Mouse (Mus musculus) stomach, postnatal 0 days (tissue): ENCODE results near the gene Glipr2. TPM values are rescaled to one million over a fixed set of nuclear protein-coding genes. Genes with fewer than 3 reads are reported as not detected.

Experiments
- ATAC-seq: fragments of 200-750 bp; cut with Nextera tagmentation; 2 replicates; pipeline ENCODE4 v1.8.0; 2017; ENCODE audit not compliant: low FRiP score, low TSS enrichment
- DNase-seq: peaks from one replicate; pipeline ENCODE4 v3.0.0-alpha.2; 2016; ENCODE audit warnings: low spot score
- H3K27ac ChIP-seq: fragments of 300-500 bp; sonication (generic); replicated peaks from 2 replicates; pipeline ENCODE4 v1.5.1; 2014; ENCODE audit warnings: mild to moderate bottlenecking, control low read depth
- H3K27me3 ChIP-seq: fragments of 300-500 bp; sonication (generic); 2 replicates; pipeline ENCODE4 v1.6.1; 2014; ENCODE audit warnings: low read length; ENCODE audit not compliant: control insufficient read depth, insufficient read depth
- H3K36me3 ChIP-seq: fragments of 300-500 bp; sonication (generic); 2 replicates; pipeline ENCODE4 v1.6.1; 2014; ENCODE audit warnings: low read length, mixed read lengths; ENCODE audit not compliant: control insufficient read depth, insufficient read depth
- H3K4me1 ChIP-seq: fragments of 300-500 bp; sonication (generic); replicated peaks from 2 replicates; pipeline ENCODE4 v1.6.1; 2014; ENCODE audit warnings: antibody characterized with exemption; ENCODE audit not compliant: control insufficient read depth, insufficient read depth
- H3K4me2 ChIP-seq: fragments of 300-500 bp; sonication (generic); replicated peaks from 2 replicates; pipeline ENCODE4 v1.6.1; 2014; ENCODE audit warnings: low read depth, mild to moderate bottlenecking, control low read depth, moderate library complexity
- H3K4me3 ChIP-seq: fragments of 300-500 bp; sonication (generic); 2 replicates; pipeline ENCODE4 v1.5.1; 2014; ENCODE audit warnings: low read depth, low read length, control low read depth
- H3K9ac ChIP-seq: fragments of 300-500 bp; sonication (generic); 2 replicates; pipeline ENCODE4 v1.6.1; 2014; ENCODE audit warnings: mild to moderate bottlenecking, low read length, control low read depth, mixed read lengths
- H3K9me3 ChIP-seq: fragments of 300-500 bp; sonication (generic); 2 replicates; pipeline ENCODE4 v1.6.1; 2016; ENCODE audit warnings: low read length; ENCODE audit not compliant: control insufficient read depth
- CTCF ChIP-seq: IDR thresholded peaks from 2 replicates; pipeline ENCODE4 v1.5.1; 2016; ENCODE audit warnings: antibody characterized with exemption, low read depth, mild to moderate bottlenecking, moderate library complexity
- EP300 ChIP-seq: optimal IDR thresholded peaks from 2 replicates; pipeline ENCODE3; 2016; ENCODE audit warnings: antibody characterized with exemption
- WGBS: fragments of 180-500 bp; shearing (Covaris S2); extraction: QIAGEN DNeasy Blood & Tissue Kit; methylation state at CpG from one replicate; pipeline ENCODE4 v1.1.7; 2014; 5-methylcytosine and 5-hydroxymethylcytosine counted together
- polyA plus RNA-seq: library from polyadenylated mRNA; unstranded; fragments of >200 nt; fragmentation: Nextera tagmentation; extraction: Ambion mirVana; gene quantifications from 2 replicates; pipeline ENCODE4 v1.2.1, GENCODE M21; 2015

The Glipr2 gene
- polyA plus RNA-seq, 1 experiment from 2014 or later, result 46.4 TPM

- H3K9ac ChIP-seq, result peak overlapping the region; percentile 76
- DNase-seq, result peak; percentile 60
- H3K27me3 ChIP-seq, result no peaks in the 10 kb centered on the region
- H3K4me3 ChIP-seq, result peak overlapping the region; percentile 62
- WGBS, result 1% methylated on average over 26 of the region's 26 CpGs
- no peaks in the 10 kb centered on the region for H3K9me3 ChIP-seq
- peak overlapping the region; percentile 90 for H3K27ac ChIP-seq
- H3K36me3 ChIP-seq, result no peaks in the 10 kb centered on the region
- ATAC-seq, result peak; percentile 22; the same call in 1 of the 2 replicates
- no peaks in the 10 kb centered on the region for H3K4me1 ChIP-seq
- peak overlapping the region; percentile 95 for H3K4me2 ChIP-seq
- TF ChIP-seq EP300, result no peak
- no peak for TF ChIP-seq CTCF
Observed at GRCm38 (mm10) chr4:43957846-43958461, 753 bp downstream of the Glipr2 start.

- ATAC-seq, result no peak
- Histone ChIP-seq H3K36me3 (no peaks in the 10 kb centered on the region), H3K4me3 (no peak overlapping the region), H3K4me1 (no peaks in the 10 kb centered on the region), H3K27ac (peak overlapping the region; percentile 14; the same call in 1 of the 2 replicates), H3K4me2 (peak overlapping the region; percentile 31), H3K27me3 (no peaks in the 10 kb centered on the region), H3K9ac (no peak overlapping the region), H3K9me3 (no peaks in the 10 kb centered on the region)
- 44% methylated on average over 9 of the region's 9 CpGs for WGBS
- TF ChIP-seq EP300 (no peak), CTCF (no peak)
- no peak for DNase-seq
Observed at GRCm38 (mm10) chr4:43959523-43960179, 2.5 kb downstream of the Glipr2 start.

- DNase-seq (no peak), ATAC-seq (no peak)
- no peaks in the 10 kb centered on the region for H3K27me3 ChIP-seq
- H3K9ac ChIP-seq, result no peak overlapping the region
- no peak overlapping the region for H3K27ac ChIP-seq
- H3K4me1 ChIP-seq, result no peaks in the 10 kb centered on the region; the same call in 1 of the 2 replicates
- H3K4me3 ChIP-seq, result no peak overlapping the region
- H3K9me3 ChIP-seq, result no peaks in the 10 kb centered on the region
- H3K36me3 ChIP-seq, result no peaks in the 10 kb centered on the region
- peak overlapping the region; percentile 31; the same call in 1 of the 2 replicates for H3K4me2 ChIP-seq
- no peak for TF ChIP-seq CTCF
- TF ChIP-seq EP300, result no peak
- 56% methylated on average over 6 of the region's 6 CpGs for WGBS
Observed at GRCm38 (mm10) chr4:43960207-43960606, 3.0 kb downstream of the Glipr2 start.

- ATAC-seq, result peak; percentile 61
- Histone ChIP-seq H3K36me3 (no peaks in the 10 kb centered on the region), H3K4me1 (peaks cover 5% of the 10 kb centered on the region; the same call in 1 of the 2 replicates), H3K4me3 (no peak overlapping the region), H3K4me2 (peak overlapping the region; percentile 9; the same call in 1 of the 2 replicates), H3K27me3 (no peaks in the 10 kb centered on the region), H3K9me3 (no peaks in the 10 kb centered on the region), H3K9ac (no peak overlapping the region), H3K27ac (peak overlapping the region; percentile 77)
- DNase-seq, result peak; percentile 62
- WGBS, result 44% methylated on average over 2 of the region's 2 CpGs
- TF ChIP-seq CTCF (no peak), EP300 (no peak)
Observed at GRCm38 (mm10) chr4:43964326-43964833, 7.2 kb downstream of the Glipr2 start.

GRCm38 (mm10) chr4:43964951-43965684 is 7.9 kb downstream of the Glipr2 start:
- H3K4me2 ChIP-seq, result no peak overlapping the region

More at GRCm38 (mm10) chr4:43964951-43965684, 7.9 kb downstream of the Glipr2 start:
- peak; percentile 71 for DNase-seq
- Histone ChIP-seq H3K9ac (0 out of 2 replicates have a peak overlapping the region, but pooled peaks have one; percentile 35), H3K4me3 (no peak overlapping the region), H3K4me1 (peaks cover 7% of the 10 kb centered on the region; the same call in 1 of the 2 replicates), H3K9me3 (no peaks in the 10 kb centered on the region), H3K27me3 (no peaks in the 10 kb centered on the region), H3K27ac (peak overlapping the region; percentile 77), H3K36me3 (no peaks in the 10 kb centered on the region)
- WGBS, result 30% methylated on average over 4 of the region's 4 CpGs
- TF ChIP-seq EP300, result no peak
- 0 out of 2 replicates have a peak, but pooled peaks have one; percentile 3 for TF ChIP-seq CTCF
- ATAC-seq, result peak; percentile 88
